Mouse (Mus musculus): ENCODE data around the gene Reln.

- TF ChIP-seq GATA1 (IDR thresholded peaks at IDR 0.05; ENCODE audit: low read length) (no peak), TAL1 (IDR thresholded peaks at IDR 0.05; ENCODE audit: low read length) (no peak)
Observed at GRCm38 (mm10) chr5:22134402-22134801, 210.1 kb downstream of the Reln start.

Measured in erythroblast, embryonic 14.5 days (primary cell).